Mouse (Mus musculus) lung, postnatal 10 days (tissue): ENCODE measurements around the gene Agpat3.
"Not testable (repeated sequence)": the region's sequence is repeated elsewhere in the genome, so short reads cannot be mapped to it uniquely, and the experiment has no call there.

Experiments used
- DNase-seq: peaks from one replicate; pipeline ENCODE4 v3.0.0; 2021

Gene Agpat3

GRCm38 (mm10) chr10:78360290-78360711 lies 8.0 kb upstream of the Agpat3 start:
- no peak for DNase-seq

GRCm38 (mm10) chr10:78358999-78359398 lies 6.7 kb upstream of the Agpat3 start:
- DNase-seq, result not testable (repeated sequence)

GRCm38 (mm10) chr10:78358266-78358665 lies 6.0 kb upstream of the Agpat3 start:
- no peak for DNase-seq

GRCm38 (mm10) chr10:78357742-78358141 lies 5.5 kb upstream of the Agpat3 start:
- DNase-seq, result no peak

GRCm38 (mm10) chr10:78355931-78356593 lies 3.8 kb upstream of the Agpat3 start:
- DNase-seq, result no peak

GRCm38 (mm10) chr10:78353196-78353595 lies 907 bp upstream of the Agpat3 start:
- no peak for DNase-seq

GRCm38 (mm10) chr10:78352666-78353030 lies 359 bp upstream of the Agpat3 start:
- DNase-seq, result no peak

GRCm38 (mm10) chr10:78351564-78351886 lies 764 bp downstream of the Agpat3 start:
- DNase-seq, result no peak

GRCm38 (mm10) chr10:78350796-78351556 lies 1.3 kb downstream of the Agpat3 start:
- peak; percentile 42 for DNase-seq

GRCm38 (mm10) chr10:78349464-78350165 lies 2.7 kb downstream of the Agpat3 start:
- DNase-seq, result no peak

GRCm38 (mm10) chr10:78348211-78348610 lies 4.1 kb downstream of the Agpat3 start:
- DNase-seq, result no peak

- DNase-seq, result no peak
Observed at GRCm38 (mm10) chr10:78347486-78347885, 4.8 kb downstream of the Agpat3 start.

GRCm38 (mm10) chr10:78345466-78345865 lies 6.8 kb downstream of the Agpat3 start:
- DNase-seq, result no peak

GRCm38 (mm10) chr10:78342091-78342490 lies 10.2 kb downstream of the Agpat3 start:
- DNase-seq, result no peak

- DNase-seq, result peak; percentile 61
Observed at GRCm38 (mm10) chr10:78338180-78338579, 14.1 kb downstream of the Agpat3 start.

- DNase-seq, result no peak
Observed at GRCm38 (mm10) chr10:78334923-78335561, 17.2 kb downstream of the Agpat3 start.

- DNase-seq, result no peak
Observed at GRCm38 (mm10) chr10:78331577-78331976, 20.7 kb downstream of the Agpat3 start.

- DNase-seq, result no peak
Observed at GRCm38 (mm10) chr10:78329305-78329704, 23.0 kb downstream of the Agpat3 start.

GRCm38 (mm10) chr10:78328011-78328575 lies 24.2 kb downstream of the Agpat3 start:
- DNase-seq, result peak; percentile 31

- no peak for DNase-seq
Observed at GRCm38 (mm10) chr10:78325916-78326647, 26.2 kb downstream of the Agpat3 start.

- no peak for DNase-seq
Observed at GRCm38 (mm10) chr10:78324556-78325164, 27.6 kb downstream of the Agpat3 start.
